ENCODE assay signal across 9 mouse cellular contexts in the genomic region with DNA sequence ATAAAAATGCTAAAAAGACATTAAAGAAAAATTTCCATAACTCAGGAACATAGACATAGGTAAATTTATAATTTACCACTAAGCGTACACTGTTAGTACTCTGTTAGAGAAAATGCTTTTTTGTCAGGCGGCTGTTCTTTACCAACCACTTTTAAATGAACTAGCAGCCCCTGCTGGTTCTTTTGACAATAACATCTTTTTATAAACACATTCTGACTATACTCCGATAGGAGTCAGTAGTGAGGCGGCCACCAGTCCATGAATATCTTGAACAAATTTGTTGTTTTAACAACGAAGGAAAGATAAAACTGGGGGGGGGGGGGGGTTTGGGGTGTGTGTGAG. TPM values are rescaled to one million over a fixed set of nuclear protein-coding genes. Genes with fewer than 3 reads are reported as not detected.
DNase-seq lines count a peak whose midpoint lies in the region; ATAC-seq and TF ChIP-seq lines count a peak whose summit lies in the region.
"Had no signal": no experiment of that assay in that cellular context is flagged by ENCODE, and none has a peak within 500 bp of the region (broad histone marks: within the 10 kb centered on the region; RNA-seq: fewer than 3 reads in every experiment).

No protein-coding gene starts in this region.

- peaks cover 3% of the 10 kb centered on the region for H3K4me1 ChIP-seq in heart, adult 2 months (ENCODE audit: control insufficient read depth, insufficient read depth, low read length)
- peaks cover 12% of the 10 kb centered on the region for H3K4me1 ChIP-seq in heart, embryonic 12.5 days (replicated peaks)
- no peaks in the 10 kb centered on the region; the same call in 1 of the 2 replicates for H3K4me1 ChIP-seq in midbrain, embryonic 14.5 days (ENCODE audit: control insufficient read depth, insufficient read depth, low read length)

- no peaks in the 10 kb centered on the region for H3K79me2 ChIP-seq in heart, adult 2 months (replicated peaks; ENCODE audit: control insufficient read depth, insufficient read depth, low read length)

- peak; percentile 47 to 74 for DNase-seq in heart, adult 2 months
- DNase-seq in c-Kit-positive CD71-negative TER-119-negative erythroid progenitor cells, embryonic 14.5 days (ENCODE audit: low read depth): peak; percentile 63
- DNase-seq in gastrocnemius, adult 8-10 months (ENCODE audit: low spot score in 2 of 2): peak; percentile 47 to 66
- peak; percentile 89 for DNase-seq in left cerebral cortex, adult 11 months (ENCODE audit: low spot score)
- DNase-seq in midbrain, embryonic 14.5 days: peak; percentile 81
- no peak for DNase-seq in testis, postnatal 14 days (ENCODE audit: low spot score)

- ATAC-seq in heart, embryonic 12.5 days (ENCODE audit: insufficient number of reproducible peaks, low FRiP score): no peak
- ATAC-seq in CD4-positive, CD25-positive, alpha-beta regulatory T cell, adult 4 months: peak; percentile 29
- ATAC-seq in midbrain, embryonic 14.5 days (ENCODE audit: low FRiP score, low TSS enrichment): no peak

- H3K9me3 ChIP-seq in heart, embryonic 12.5 days (replicated peaks): no peaks in the 10 kb centered on the region
- no peaks in the 10 kb centered on the region for H3K9me3 ChIP-seq in midbrain, embryonic 14.5 days (ENCODE audit: control insufficient read depth, low read length)

- no peak for TF ChIP-seq EP300 in heart, adult 2 months (IDR thresholded peaks at IDR 0.05; ENCODE audit: insufficient read depth, low read depth, low read length)

- intact Hi-C loops in heart, adult 2 months (cut with DNase I): loop anchor here (5.0 to 10.0 kb wide), 2 partner anchors 322 to 534 kb away; partner anchors contain the start of genes Atl1, Map4k5 and Sos2

- H3K27me3 ChIP-seq in heart, adult 2 months (ENCODE audit: control insufficient read depth, insufficient read depth, low read length): no peaks in the 10 kb centered on the region
- H3K27me3 ChIP-seq in heart, embryonic 12.5 days (replicated peaks): no peaks in the 10 kb centered on the region
- H3K27me3 ChIP-seq in midbrain, embryonic 14.5 days (ENCODE audit: control insufficient read depth, insufficient read depth, low read length): no peaks in the 10 kb centered on the region

- no peak overlapping the region; the same call in 1 of the 2 replicates for H3K27ac ChIP-seq in heart, adult 2 months
- no peak overlapping the region for H3K27ac ChIP-seq in heart, embryonic 12.5 days (ENCODE audit: poor library complexity, severe bottlenecking)
- H3K27ac ChIP-seq in midbrain, embryonic 14.5 days (replicated peaks; ENCODE audit: low read depth, low read length): no peak overlapping the region
- H3K27ac ChIP-seq: macrophage had no signal

- TF ChIP-seq CTCF in heart, adult 2 months (IDR thresholded peaks at IDR 0.05): peak; percentile 86

- no peak overlapping the region for H3K4me3 ChIP-seq in heart, adult 2 months
- no peak overlapping the region for H3K4me3 ChIP-seq in heart, embryonic 12.5 days
- no peak overlapping the region for H3K4me3 ChIP-seq in midbrain, embryonic 14.5 days (replicated peaks; ENCODE audit: low read depth, low read length)

- no peak overlapping the region for H3K9ac ChIP-seq in heart, adult 2 months (ENCODE audit: low read depth, low read length)
- H3K9ac ChIP-seq in heart, embryonic 12.5 days: no peak overlapping the region
- H3K9ac ChIP-seq in midbrain, embryonic 14.5 days (replicated peaks; ENCODE audit: low read length): no peak overlapping the region

- WGBS in heart, adult 2 months: 11% methylated on average over 5 of the region's 5 CpGs
- 16% methylated on average over 5 of the region's 5 CpGs for WGBS in heart, embryonic 12.5 days
- WGBS in midbrain, embryonic 14.5 days: 19% methylated on average over 5 of the region's 5 CpGs

- peaks cover 2% of the 10 kb centered on the region; the same call in 1 of the 2 replicates for H3K36me3 ChIP-seq in heart, adult 2 months (ENCODE audit: control insufficient read depth, insufficient read depth, low read length)
- no peaks in the 10 kb centered on the region for H3K36me3 ChIP-seq in heart, embryonic 12.5 days
- no peaks in the 10 kb centered on the region for H3K36me3 ChIP-seq in midbrain, embryonic 14.5 days (ENCODE audit: control insufficient read depth, insufficient read depth, low read length)

- no peak for TF ChIP-seq POLR2A in heart, adult 2 months (IDR thresholded peaks at IDR 0.05; ENCODE audit: insufficient read depth, low read depth, low read length)

- no peak overlapping the region for H3K4me2 ChIP-seq in heart, embryonic 12.5 days
- H3K4me2 ChIP-seq in midbrain, embryonic 14.5 days (ENCODE audit: low read length): no peak overlapping the region

RNA-seq across cellular contexts. Expression of gene Nemf, which starts 3.7 kb away (rescaled TPM):
- total RNA-seq in heart, adult 2 months (2021): 10 to 100 TPM; 21.9 to 22.7 TPM
- polyA plus RNA-seq in heart, adult 2 months (2012; rRNA removed): 3.8 and 10.5 TPM in 2 replicates
- 69.5 and 71.0 TPM in 2 replicates for polyA plus RNA-seq in heart, embryonic 12.5 days (2016; fragmentation: Nextera tagmentation; extraction: Ambion mirVana)
- 100 to 1,000 TPM; 163 to 169 TPM for polyA plus RNA-seq in CD4-positive, CD25-positive, alpha-beta regulatory T cell, adult 4 months (2017; shearing (Covaris generic))
- 10 to 100 TPM; 15.6 to 21.4 (median 17.5) TPM for total RNA-seq in gastrocnemius, adult 8-10 months (2022)
- 78.8 and 87.1 TPM in 2 replicates for polyA plus RNA-seq in midbrain, embryonic 14.5 days (2014; fragmentation: Nextera tagmentation; extraction: Ambion mirVana)

RNA-seq across cellular contexts. Expression of gene Arf6, which starts 11.3 kb away (rescaled TPM):
- 10 to 100 TPM; 35.0 to 38.7 TPM for total RNA-seq in heart, adult 2 months (2021)
- 30.3 and 32.9 TPM in 2 replicates for polyA plus RNA-seq in heart, adult 2 months (2012; rRNA removed)
- 53.9 and 55.7 TPM in 2 replicates for polyA plus RNA-seq in heart, embryonic 12.5 days (2016; fragmentation: Nextera tagmentation; extraction: Ambion mirVana)
- polyA plus RNA-seq in CD4-positive, CD25-positive, alpha-beta regulatory T cell, adult 4 months (2017; shearing (Covaris generic)): 10 to 100 TPM; 27.8 to 79.0 TPM
- 10 to 100 TPM; 18.4 to 23.3 (median 21.9) TPM for total RNA-seq in gastrocnemius, adult 8-10 months (2022)
- 34.5 and 34.7 TPM in 2 replicates for polyA plus RNA-seq in midbrain, embryonic 14.5 days (2014; fragmentation: Nextera tagmentation; extraction: Ambion mirVana)

RNA-seq across cellular contexts. Expression of gene Gm9887, which starts 11.6 kb away (rescaled TPM):
- under 1 TPM; 0.39 to 0.84 TPM for total RNA-seq in heart, adult 2 months (2021)
- polyA plus RNA-seq in heart, adult 2 months (2012; rRNA removed): 0.80 TPM in 1 of 2 replicates, not detected in the other
- polyA plus RNA-seq in heart, embryonic 12.5 days (2016; fragmentation: Nextera tagmentation; extraction: Ambion mirVana): 1.1 and 2.4 TPM in 2 replicates
- polyA plus RNA-seq in CD4-positive, CD25-positive, alpha-beta regulatory T cell, adult 4 months (2017; shearing (Covaris generic)): under 1 TPM in 1 of 2 experiments, not detected in 1; 0.54 TPM
- under 1 TPM in 1 of 4 experiments, not detected in 3; 0.49 TPM for total RNA-seq in gastrocnemius, adult 8-10 months (2022)
- polyA plus RNA-seq in midbrain, embryonic 14.5 days (2014; fragmentation: Nextera tagmentation; extraction: Ambion mirVana): 0.51 and 0.53 TPM in 2 replicates
